Mouse (Mus musculus) lung, embryonic 14.5 days (tissue): ENCODE results near the gene Gdpgp1. TPM values are rescaled to one million over a fixed set of nuclear protein-coding genes. Genes with fewer than 3 reads are reported as not detected.

Experiments
- ATAC-seq: fragments of 200-750 bp; cut with Nextera tagmentation; 2 replicates; pipeline ENCODE4 v1.8.0; 2017; ENCODE audit warnings: mild to moderate bottlenecking, moderate TSS enrichment, moderate library complexity; ENCODE audit not compliant: insufficient read depth
- DNase-seq: peaks from one replicate; pipeline ENCODE4 v3.0.0-alpha.2; 2015
- H3K27ac ChIP-seq: fragments of 300-500 bp; sonication (generic); 2 replicates; pipeline ENCODE4 v1.5.1; 2014; ENCODE audit warnings: low read depth, mild to moderate bottlenecking, moderate library complexity
- H3K27me3 ChIP-seq: fragments of 300-500 bp; sonication (generic); 2 replicates; pipeline ENCODE4 v1.6.1; 2014; ENCODE audit warnings: low read length, control low read depth; ENCODE audit not compliant: insufficient read depth
- H3K36me3 ChIP-seq: fragments of 300-500 bp; sonication (generic); 2 replicates; pipeline ENCODE4 v1.6.1; 2014; ENCODE audit warnings: control low read depth; ENCODE audit not compliant: insufficient read depth
- H3K4me1 ChIP-seq: fragments of 300-500 bp; sonication (generic); 2 replicates; pipeline ENCODE4 v1.6.1; 2014; ENCODE audit warnings: antibody characterized with exemption, control low read depth; ENCODE audit not compliant: insufficient read depth
- H3K4me2 ChIP-seq: fragments of 300-500 bp; sonication (generic); 2 replicates; pipeline ENCODE4 v1.6.1; 2014; ENCODE audit warnings: mild to moderate bottlenecking
- H3K4me3 ChIP-seq: fragments of 300-500 bp; sonication (generic); 2 replicates; pipeline ENCODE4 v1.5.1; 2014; ENCODE audit warnings: low read depth, low read length
- H3K9ac ChIP-seq: fragments of 300-500 bp; sonication (generic); 2 replicates; pipeline ENCODE4 v1.6.1; 2014
- H3K9me3 ChIP-seq: fragments of 300-500 bp; sonication (generic); 2 replicates; pipeline ENCODE4 v1.6.1; 2016; ENCODE audit warnings: low read depth, low read length, control low read depth
- CTCF ChIP-seq: IDR thresholded peaks from 2 replicates; pipeline ENCODE4 v1.5.1; 2016; ENCODE audit warnings: antibody characterized with exemption, low read depth
- WGBS: fragments of 180-500 bp; shearing (Covaris S2); extraction: QIAGEN DNeasy Blood & Tissue Kit; methylation state at CpG from one replicate; pipeline ENCODE4 v1.1.7; 2014; 5-methylcytosine and 5-hydroxymethylcytosine counted together
- polyA plus RNA-seq: library from polyadenylated mRNA; unstranded; fragments of >200 nt; fragmentation: Nextera tagmentation; extraction: Ambion mirVana; gene quantifications from 2 replicates; pipeline ENCODE4 v1.2.1, GENCODE M21; 2014

The Gdpgp1 gene
- polyA plus RNA-seq, 1 experiment from 2014 or later: 4.0 TPM

- ATAC-seq: no peak
- Histone ChIP-seq H3K9ac (no peak overlapping the region), H3K4me3 (no peak overlapping the region), H3K4me2 (no peak overlapping the region), H3K36me3 (peaks cover 8% of the 10 kb centered on the region; the same call in 1 of the 2 replicates), H3K27ac (no peak overlapping the region), H3K27me3 (no peaks in the 10 kb centered on the region), H3K4me1 (no peaks in the 10 kb centered on the region), H3K9me3 (no peaks in the 10 kb centered on the region)
- no peak for DNase-seq
- no peak for TF ChIP-seq CTCF
- 83% methylated on average over 4 of the region's 4 CpGs for WGBS
Observed at GRCm38 (mm10) chr7:80244851-80245250, 12.2 kb downstream of the Gdpgp1 start.

GRCm38 (mm10) chr7:80246148-80246721 lies 13.6 kb downstream of the Gdpgp1 start, which contains the start of gene Ttll13:
Gene Ttll13, plus strand, starts transcription at chr7:80246376.
- ATAC-seq: peak; percentile 97
- TF ChIP-seq CTCF: peak; percentile 43
- H3K4me3 ChIP-seq: peak within 1 kb of the TSS; percentile 55
- DNase-seq: peak; percentile 100
- peak within 1 kb of the TSS; percentile 66 for H3K4me2 ChIP-seq
- no peaks in the 10 kb centered on the region for H3K4me1 ChIP-seq
- peak within 1 kb of the TSS; percentile 60 for H3K9ac ChIP-seq
- H3K27me3 ChIP-seq: no peaks in the 10 kb centered on the region
- H3K27ac ChIP-seq: peak within 1 kb of the TSS; percentile 81
- under 1% methylated on average over 48 of the region's 48 CpGs for WGBS
- H3K9me3 ChIP-seq: no peaks in the 10 kb centered on the region
- no peaks in the 10 kb centered on the region for H3K36me3 ChIP-seq

GRCm38 (mm10) chr7:80246859-80247258 lies 14.2 kb downstream of the Gdpgp1 start:
- DNase-seq (no peak), ATAC-seq (no peak)
- H3K4me2 ChIP-seq: peak overlapping the region; percentile 66
- H3K27ac ChIP-seq: 0 out of 2 replicates have a peak overlapping the region, but pooled peaks have one; percentile 81
- no peak for TF ChIP-seq CTCF
- no peaks in the 10 kb centered on the region for H3K27me3 ChIP-seq
- H3K36me3 ChIP-seq: no peaks in the 10 kb centered on the region
- peak overlapping the region; percentile 55 for H3K4me3 ChIP-seq
- H3K4me1 ChIP-seq: no peaks in the 10 kb centered on the region
- H3K9me3 ChIP-seq: no peaks in the 10 kb centered on the region
- H3K9ac ChIP-seq: peak overlapping the region; percentile 60
- 31% methylated on average over 7 of the region's 7 CpGs for WGBS

- Histone ChIP-seq H3K4me1 (no peaks in the 10 kb centered on the region), H3K9me3 (no peaks in the 10 kb centered on the region), H3K4me2 (no peak overlapping the region), H3K27me3 (no peaks in the 10 kb centered on the region), H3K4me3 (no peak overlapping the region), H3K9ac (no peak overlapping the region), H3K27ac (no peak overlapping the region), H3K36me3 (no peaks in the 10 kb centered on the region)
- DNase-seq (no peak), ATAC-seq (no peak)
- no peak for TF ChIP-seq CTCF
- WGBS: 72% methylated on average over 7 of the region's 7 CpGs
Observed at GRCm38 (mm10) chr7:80252437-80252836, 19.8 kb downstream of the Gdpgp1 start.

GRCm38 (mm10) chr7:80252886-80253285 lies 20.2 kb downstream of the Gdpgp1 start:
- Histone ChIP-seq H3K9me3 (no peaks in the 10 kb centered on the region), H3K4me1 (no peaks in the 10 kb centered on the region), H3K27ac (no peak overlapping the region), H3K9ac (no peak overlapping the region), H3K4me3 (no peak overlapping the region), H3K27me3 (no peaks in the 10 kb centered on the region), H3K4me2 (no peak overlapping the region), H3K36me3 (no peaks in the 10 kb centered on the region)
- WGBS: 83% methylated on average over 11 of the region's 11 CpGs
- ATAC-seq: no peak
- TF ChIP-seq CTCF: no peak
- no peak for DNase-seq

GRCm38 (mm10) chr7:80255981-80256380 lies 23.3 kb downstream of the Gdpgp1 start:
- H3K9ac ChIP-seq: no peak overlapping the region
- DNase-seq: no peak
- H3K27ac ChIP-seq: no peak overlapping the region
- H3K4me3 ChIP-seq: no peak overlapping the region
- ATAC-seq: no peak
- H3K27me3 ChIP-seq: no peaks in the 10 kb centered on the region
- peak; percentile 10; the same call in 1 of the 2 replicates for TF ChIP-seq CTCF
- H3K4me1 ChIP-seq: no peaks in the 10 kb centered on the region
- WGBS: 72% methylated on average over 2 of the region's 2 CpGs
- H3K36me3 ChIP-seq: no peaks in the 10 kb centered on the region
- H3K4me2 ChIP-seq: no peak overlapping the region
- H3K9me3 ChIP-seq: no peaks in the 10 kb centered on the region

GRCm38 (mm10) chr7:80257706-80258105 lies 25.0 kb downstream of the Gdpgp1 start:
- no peak for ATAC-seq
- DNase-seq: no peak
- Histone ChIP-seq H3K27ac (no peak overlapping the region), H3K9me3 (no peaks in the 10 kb centered on the region), H3K36me3 (no peaks in the 10 kb centered on the region), H3K9ac (no peak overlapping the region), H3K4me1 (no peaks in the 10 kb centered on the region), H3K27me3 (no peaks in the 10 kb centered on the region), H3K4me3 (no peak overlapping the region), H3K4me2 (no peak overlapping the region)
- no peak for TF ChIP-seq CTCF
- WGBS: 61% methylated on average over 2 of the region's 2 CpGs
